Mouse (Mus musculus): Measurements from ENCODE around the gene Gstt1. TPM values are rescaled to one million over a fixed set of nuclear protein-coding genes. Genes with fewer than 3 reads are reported as not detected.

The Gstt1 gene
- polyA plus RNA-seq, 1 experiment from 2014 or later, result 9.8 TPM

- H3K9ac ChIP-seq (replicated peaks), result peak within 1 kb of the TSS; percentile 83
- H3K9me3 ChIP-seq, result no peaks in the 10 kb centered on the region
- 0 out of 2 replicates have a peak within 1 kb of the TSS, but pooled peaks have one; percentile 64 for H3K27ac ChIP-seq
- peaks cover 10% of the 10 kb centered on the region for H3K36me3 ChIP-seq
- H3K4me1 ChIP-seq (replicated peaks), result peaks cover 13% of the 10 kb centered on the region
- under 1% methylated on average over 56 of the region's 61 CpGs for WGBS
- no peaks in the 10 kb centered on the region for H3K27me3 ChIP-seq
- ATAC-seq (ENCODE audit: insufficient number of reproducible peaks, insufficient read depth, low FRiP score, low TSS enrichment, low read depth), result peak; percentile 97
- peak within 1 kb of the TSS; percentile 65 for H3K4me2 ChIP-seq
- peak within 1 kb of the TSS; percentile 88 for H3K4me3 ChIP-seq (replicated peaks)
Observed at GRCm38 (mm10) chr10:75763682-75764518, 34.5 kb downstream of the Gstt1 start, which contains the start of gene Cabin1. Gene Cabin1, minus strand, starts transcription at chr10:75764341.

GRCm38 (mm10) chr10:75762413-75762812 is 36.0 kb downstream of the Gstt1 start:
- H3K9ac ChIP-seq (replicated peaks), result no peak overlapping the region
- no peak overlapping the region for H3K27ac ChIP-seq
- no peaks in the 10 kb centered on the region for H3K9me3 ChIP-seq
- peaks cover 13% of the 10 kb centered on the region for H3K4me1 ChIP-seq (replicated peaks)
- no peaks in the 10 kb centered on the region for H3K27me3 ChIP-seq
- no peak overlapping the region for H3K4me3 ChIP-seq (replicated peaks)
- WGBS, result 94% methylated on average over 3 of the region's 3 CpGs
- H3K4me2 ChIP-seq, result peak overlapping the region; percentile 30; the same call in 1 of the 2 replicates
- peaks cover 16% of the 10 kb centered on the region for H3K36me3 ChIP-seq
- ATAC-seq (ENCODE audit: insufficient number of reproducible peaks, insufficient read depth, low FRiP score, low TSS enrichment, low read depth), result no peak

DNA sequence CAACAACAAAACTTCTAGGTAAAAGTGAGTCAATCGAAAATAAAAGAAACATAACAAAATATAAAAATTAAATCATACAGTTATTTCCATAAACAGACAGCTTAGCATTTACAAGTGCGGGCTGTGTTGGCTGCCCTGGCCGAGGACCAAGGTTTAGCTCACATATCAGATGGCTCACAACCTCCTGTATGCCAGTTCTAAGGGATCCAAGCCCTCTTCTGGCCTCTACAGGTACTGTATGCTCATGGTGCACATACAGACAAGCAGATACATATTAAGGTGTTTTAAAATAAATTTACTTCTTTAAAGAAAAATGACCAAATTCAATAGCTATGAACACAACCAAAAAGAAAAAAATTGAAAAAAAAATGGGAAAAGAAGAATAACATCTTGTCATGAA is 38.1 kb downstream of the Gstt1 start:
- Histone ChIP-seq H3K4me2 (no peak overlapping the region), H3K4me3 (replicated peaks) (no peak overlapping the region), H3K9ac (replicated peaks) (no peak overlapping the region), H3K36me3 (peaks cover 25% of the 10 kb centered on the region), H3K4me1 (replicated peaks) (peaks cover 13% of the 10 kb centered on the region), H3K9me3 (no peaks in the 10 kb centered on the region), H3K27me3 (no peaks in the 10 kb centered on the region), H3K27ac (no peak overlapping the region)
- no peak for ATAC-seq (ENCODE audit: insufficient number of reproducible peaks, insufficient read depth, low FRiP score, low TSS enrichment, low read depth)
- WGBS, result 96% methylated on average over 3 of the region's 3 CpGs

- no peak overlapping the region for H3K4me3 ChIP-seq (replicated peaks)
- no peaks in the 10 kb centered on the region for H3K27me3 ChIP-seq
- H3K36me3 ChIP-seq, result peaks cover 60% of the 10 kb centered on the region
- WGBS, result 92% methylated on average over 11 of the region's 11 CpGs
- no peak overlapping the region for H3K4me2 ChIP-seq
- no peaks in the 10 kb centered on the region for H3K4me1 ChIP-seq (replicated peaks)
- ATAC-seq (ENCODE audit: insufficient number of reproducible peaks, insufficient read depth, low FRiP score, low TSS enrichment, low read depth), result no peak
- no peak overlapping the region for H3K9ac ChIP-seq (replicated peaks)
- H3K9me3 ChIP-seq, result no peaks in the 10 kb centered on the region
- H3K27ac ChIP-seq, result no peak overlapping the region
Observed at GRCm38 (mm10) chr10:75756719-75757118, 41.7 kb downstream of the Gstt1 start.

DNA sequence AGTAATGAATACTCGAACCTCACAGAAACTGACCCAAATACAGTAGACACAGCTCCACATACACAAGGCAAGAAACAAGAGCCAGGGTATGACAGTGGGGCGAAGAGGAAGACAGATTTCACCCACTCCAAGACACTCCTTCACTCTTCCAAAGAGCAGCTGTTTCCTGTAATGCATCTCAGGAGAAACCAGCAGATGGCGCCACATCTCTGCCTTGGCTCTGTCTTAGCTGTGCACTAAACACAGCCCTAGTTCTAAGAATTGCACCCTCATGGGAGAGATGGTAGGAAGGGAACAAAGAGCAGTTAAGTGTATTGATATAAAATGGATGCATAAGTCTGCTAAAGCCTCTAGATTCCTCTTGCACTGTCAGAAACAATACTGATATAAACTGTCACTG is 54.4 kb downstream of the Gstt1 start:
- peak; percentile 85; the same call in 1 of the 2 replicates for ATAC-seq (ENCODE audit: insufficient number of reproducible peaks, insufficient read depth, low FRiP score, low TSS enrichment, low read depth)
- H3K36me3 ChIP-seq, result peaks cover 94% of the 10 kb centered on the region
- WGBS, result 46% methylated on average over 3 of the region's 3 CpGs
- H3K27me3 ChIP-seq, result no peaks in the 10 kb centered on the region
- no peak overlapping the region for H3K4me3 ChIP-seq (replicated peaks)
- no peak overlapping the region for H3K27ac ChIP-seq
- no peak overlapping the region for H3K4me2 ChIP-seq
- no peaks in the 10 kb centered on the region for H3K4me1 ChIP-seq (replicated peaks)
- no peak overlapping the region for H3K9ac ChIP-seq (replicated peaks)
- no peaks in the 10 kb centered on the region for H3K9me3 ChIP-seq

- H3K9me3 ChIP-seq, result no peaks in the 10 kb centered on the region
- no peak overlapping the region for H3K4me3 ChIP-seq (replicated peaks)
- peaks cover 94% of the 10 kb centered on the region for H3K36me3 ChIP-seq
- no peaks in the 10 kb centered on the region for H3K27me3 ChIP-seq
- H3K27ac ChIP-seq, result no peak overlapping the region
- no peaks in the 10 kb centered on the region for H3K4me1 ChIP-seq (replicated peaks)
- ATAC-seq (ENCODE audit: insufficient number of reproducible peaks, insufficient read depth, low FRiP score, low TSS enrichment, low read depth), result no peak
- no peak overlapping the region for H3K9ac ChIP-seq (replicated peaks)
- no peak overlapping the region for H3K4me2 ChIP-seq
- 92% methylated on average over 12 of the region's 12 CpGs for WGBS
Observed at GRCm38 (mm10) chr10:75743369-75743768, 55.0 kb downstream of the Gstt1 start.

DNA sequence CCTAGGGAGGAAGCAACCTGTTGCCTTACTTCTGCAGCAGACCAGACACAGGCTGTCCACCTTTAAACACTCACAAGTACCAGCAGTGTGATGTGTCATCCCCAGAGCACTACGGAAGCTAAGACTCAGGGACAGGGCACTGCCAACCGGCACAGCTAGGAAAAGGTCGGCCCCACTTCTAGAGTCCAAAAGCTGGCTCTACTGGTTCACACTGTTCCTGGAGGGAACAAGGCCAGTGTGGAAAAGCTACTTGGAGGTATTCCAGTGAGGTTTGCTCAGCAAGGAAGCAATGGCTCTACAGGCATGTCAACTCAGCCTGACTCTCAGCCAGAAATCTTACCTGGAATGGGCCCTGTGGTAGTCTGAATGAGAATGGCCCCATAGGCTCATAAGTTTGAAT is 57.5 kb downstream of the Gstt1 start:
- Histone ChIP-seq H3K4me3 (replicated peaks) (no peak overlapping the region), H3K9me3 (no peaks in the 10 kb centered on the region), H3K4me1 (replicated peaks) (no peaks in the 10 kb centered on the region), H3K27me3 (no peaks in the 10 kb centered on the region), H3K4me2 (no peak overlapping the region), H3K36me3 (peaks cover 94% of the 10 kb centered on the region), H3K27ac (no peak overlapping the region), H3K9ac (replicated peaks) (no peak overlapping the region)
- 89% methylated on average over 3 of the region's 3 CpGs for WGBS
- ATAC-seq (ENCODE audit: insufficient number of reproducible peaks, insufficient read depth, low FRiP score, low TSS enrichment, low read depth), result no peak

Other genes with a start within 250 kb of the Gstt1 start
- gene Lrrc75b, start 238.3 kb downstream of the Gstt1 start, polyA plus RNA-seq (2016; fragmentation: Nextera tagmentation; extraction: Ambion mirVana), result 0.93 and 1.3 TPM in 2 replicates
- 0.79 and 0.88 TPM in 2 replicates for gene Ggt1, start 237.0 kb downstream of the Gstt1 start, polyA plus RNA-seq (2016; fragmentation: Nextera tagmentation; extraction: Ambion mirVana)
- gene Ggt5, start 209.2 kb downstream of the Gstt1 start, polyA plus RNA-seq (2016; fragmentation: Nextera tagmentation; extraction: Ambion mirVana), result 0.70 and 1.1 TPM in 2 replicates
- gene Susd2, start 154.6 kb downstream of the Gstt1 start, polyA plus RNA-seq (2016; fragmentation: Nextera tagmentation; extraction: Ambion mirVana), result 1.5 and 2.2 TPM in 2 replicates
- gene Cabin1, start 34.2 kb downstream of the Gstt1 start, polyA plus RNA-seq (2016; fragmentation: Nextera tagmentation; extraction: Ambion mirVana), result 27.2 and 29.3 TPM in 2 replicates
- 104 and 112 TPM in 2 replicates for gene Ddt, start 25.2 kb downstream of the Gstt1 start, polyA plus RNA-seq (2016; fragmentation: Nextera tagmentation; extraction: Ambion mirVana)
- 0.35 TPM in 1 of 2 replicates, not detected in the other for gene Gm20441, start 17.6 kb downstream of the Gstt1 start, polyA plus RNA-seq (2016; fragmentation: Nextera tagmentation; extraction: Ambion mirVana)
- 9.2 and 9.4 TPM in 2 replicates for gene Gstt3, start 17.2 kb downstream of the Gstt1 start, polyA plus RNA-seq (2016; fragmentation: Nextera tagmentation; extraction: Ambion mirVana)
- not detected in 2 replicates for gene Gstt4, start 24.0 kb upstream of the Gstt1 start, polyA plus RNA-seq (2016; fragmentation: Nextera tagmentation; extraction: Ambion mirVana)
- 9.7 and 11.1 TPM in 2 replicates for gene Gstt2, start 38.8 kb upstream of the Gstt1 start, polyA plus RNA-seq (2016; fragmentation: Nextera tagmentation; extraction: Ambion mirVana)
- 1,855 and 1,928 TPM in 2 replicates for gene Mif, start 61.7 kb upstream of the Gstt1 start, polyA plus RNA-seq (2016; fragmentation: Nextera tagmentation; extraction: Ambion mirVana)
- 3.5 and 3.9 TPM in 2 replicates for gene Derl3, start 94.8 kb upstream of the Gstt1 start, polyA plus RNA-seq (2016; fragmentation: Nextera tagmentation; extraction: Ambion mirVana)
- gene Smarcb1, start 123.0 kb upstream of the Gstt1 start, polyA plus RNA-seq (2016; fragmentation: Nextera tagmentation; extraction: Ambion mirVana), result 252 and 264 TPM in 2 replicates
- gene Chchd10, start 134.5 kb upstream of the Gstt1 start, polyA plus RNA-seq (2016; fragmentation: Nextera tagmentation; extraction: Ambion mirVana), result 5.5 and 8.0 TPM in 2 replicates
- 96.8 and 107 TPM in 2 replicates for gene Mmp11, start 137.9 kb upstream of the Gstt1 start, polyA plus RNA-seq (2016; fragmentation: Nextera tagmentation; extraction: Ambion mirVana)
- 0.32 and 0.50 TPM in 2 replicates for gene Gm867, start 142.1 kb upstream of the Gstt1 start, polyA plus RNA-seq (2016; fragmentation: Nextera tagmentation; extraction: Ambion mirVana)
- 0.50 and 0.71 TPM in 2 replicates for gene Vpreb3, start 144.5 kb upstream of the Gstt1 start, polyA plus RNA-seq (2016; fragmentation: Nextera tagmentation; extraction: Ambion mirVana)
- gene Gm5134, start 155.9 kb upstream of the Gstt1 start, polyA plus RNA-seq (2016; fragmentation: Nextera tagmentation; extraction: Ambion mirVana), result not detected in 2 replicates
- 28.5 and 35.2 TPM in 2 replicates for gene Zfp280b, start 234.1 kb upstream of the Gstt1 start, polyA plus RNA-seq (2016; fragmentation: Nextera tagmentation; extraction: Ambion mirVana)